Mouse (Mus musculus) kidney, adult 2 months (tissue): Measurements from ENCODE around the gene Fgf9.

Source experiments
- CTCF ChIP-seq: fragments of 200-500 bp; conservative IDR thresholded peaks from 2 replicates; pipeline ENCODE4 v1.5.1; 2011; ENCODE audit warnings: low read depth, mild to moderate bottlenecking, control low read depth, low read length, moderate library complexity, mixed read lengths; ENCODE audit not compliant: insufficient read depth, insufficient read length
- POLR2A ChIP-seq: fragments of 200-500 bp; IDR thresholded peaks from one replicate; pipeline ENCODE4 v1.6.1; 2011; ENCODE audit warnings: low read depth, low read length, control low read depth

GRCm38 (mm10) chr14:58112341-58112740 lies 42.0 kb downstream of the Fgf9 start:
- TF ChIP-seq CTCF (no peak), POLR2A (no peak)
